Mouse (Mus musculus): ENCODE data around the gene Cdcp1.

Gene Cdcp1

DNA sequence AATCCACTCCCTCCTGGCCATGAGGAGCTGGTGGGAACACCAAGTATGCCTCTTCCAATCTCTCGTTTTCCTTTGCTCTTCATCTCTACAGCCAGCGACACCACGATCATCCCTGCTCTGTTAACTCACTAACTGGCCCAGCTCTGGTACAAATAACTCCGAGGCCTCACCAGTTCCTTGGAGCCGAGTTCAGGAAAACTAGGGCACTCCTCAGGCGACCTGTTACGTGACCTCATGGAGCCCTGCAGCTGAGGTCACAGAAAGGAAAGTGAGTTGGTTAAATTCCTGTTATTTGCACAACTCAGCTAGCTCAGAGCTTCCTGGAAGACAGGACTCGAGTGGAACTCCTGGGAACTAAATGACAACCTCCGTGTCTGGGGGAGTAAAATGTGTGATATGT lies 2.5 kb downstream of the Cdcp1 start:
- no peak for DNase-seq (ENCODE audit: low spot score in 2 of 2)

- DNase-seq (ENCODE audit: low spot score in 2 of 2), result no peak
Observed at GRCm38 (mm10) chr9:123207895-123208294, 7.9 kb downstream of the Cdcp1 start.

GRCm38 (mm10) chr9:123206948-123207347 lies 8.9 kb downstream of the Cdcp1 start:
- DNase-seq (ENCODE audit: low spot score in 2 of 2), result no peak

DNA sequence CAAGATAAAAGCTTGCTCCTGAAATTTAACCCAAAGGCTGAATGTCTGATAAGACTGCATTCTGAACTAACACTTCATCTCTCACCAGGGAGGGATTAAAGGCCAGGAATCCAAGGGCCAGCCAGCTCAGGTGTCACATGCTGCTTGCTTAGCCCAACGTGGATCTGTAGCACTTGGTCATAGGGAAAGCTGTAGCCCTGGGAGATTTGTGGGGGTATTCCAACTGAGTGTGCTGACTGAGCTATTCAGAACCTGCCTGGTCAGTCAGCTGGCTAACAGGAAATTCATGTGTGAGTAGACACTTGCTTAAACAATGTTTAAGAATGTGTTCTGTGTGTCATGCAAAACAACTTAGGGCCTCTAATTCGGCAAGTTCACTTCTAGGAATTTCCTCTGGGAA lies 9.3 kb downstream of the Cdcp1 start:
- no peak for DNase-seq (ENCODE audit: low spot score in 2 of 2)

- no peak for DNase-seq (ENCODE audit: low spot score in 2 of 2)
Observed at GRCm38 (mm10) chr9:123200116-123200515, 15.7 kb downstream of the Cdcp1 start.

- DNase-seq (ENCODE audit: low spot score in 2 of 2), result no peak
Observed at GRCm38 (mm10) chr9:123188271-123188670, 27.6 kb downstream of the Cdcp1 start.

DNA sequence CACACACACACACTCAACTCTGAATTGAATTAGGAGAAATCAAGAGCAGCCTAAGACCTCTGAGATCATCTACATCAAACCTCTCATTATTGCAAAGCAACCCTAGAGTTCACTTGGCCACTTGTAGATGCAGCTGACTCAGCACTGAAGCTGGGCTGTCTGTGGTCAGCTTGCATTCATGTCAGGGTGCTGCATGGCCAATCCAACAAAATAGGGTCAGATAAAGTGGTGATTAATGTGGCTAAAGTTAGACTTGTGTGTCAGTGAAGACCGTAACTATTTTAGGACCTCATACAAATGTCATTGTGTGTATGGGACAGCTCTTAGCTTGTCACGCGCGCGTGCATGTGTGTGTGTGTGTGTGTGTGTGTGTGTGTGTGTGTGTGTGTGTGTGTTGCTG lies 28.2 kb downstream of the Cdcp1 start:
- no peak for DNase-seq (ENCODE audit: low spot score in 2 of 2)

DNA sequence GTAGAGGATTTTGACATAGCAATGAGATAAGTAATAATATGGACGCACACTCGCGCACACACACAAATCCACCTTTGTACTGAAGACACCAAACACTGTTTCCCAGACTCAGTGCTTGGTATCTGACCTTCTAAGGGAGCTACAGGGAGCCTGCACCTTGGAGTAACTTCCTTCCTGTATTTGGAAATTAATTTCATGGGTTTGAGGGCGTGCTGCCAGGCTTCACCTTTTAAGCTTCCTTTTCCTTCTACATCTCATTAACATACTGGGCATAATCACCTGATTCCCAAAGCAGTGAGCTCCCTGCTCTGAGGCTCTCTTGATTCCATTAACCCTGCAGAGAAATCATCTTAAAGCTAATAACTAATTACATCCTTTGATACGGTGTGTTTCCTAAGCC lies 29.7 kb downstream of the Cdcp1 start:
- no peak for DNase-seq (ENCODE audit: low spot score in 2 of 2)

DNA sequence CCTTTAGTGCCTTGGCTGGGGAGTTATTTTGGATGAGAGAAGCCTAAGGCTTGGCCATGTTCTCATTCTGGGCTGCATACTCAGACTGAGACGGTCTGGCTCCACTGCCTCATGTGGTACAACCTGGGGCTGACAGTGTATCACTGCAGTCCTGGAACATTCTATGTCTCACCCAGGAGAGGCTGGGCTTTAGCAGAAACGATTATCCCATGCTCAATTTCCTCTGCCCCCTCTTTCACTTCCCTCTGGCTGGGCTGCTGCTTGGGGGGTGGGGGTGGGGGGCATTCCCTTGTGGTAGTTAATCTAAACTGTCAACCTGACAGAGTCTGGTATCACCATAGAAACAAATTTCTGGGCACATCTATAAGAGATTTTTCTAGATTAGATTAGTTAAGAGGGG lies 30.3 kb downstream of the Cdcp1 start:
- DNase-seq (ENCODE audit: low spot score in 2 of 2), result no peak

DNA sequence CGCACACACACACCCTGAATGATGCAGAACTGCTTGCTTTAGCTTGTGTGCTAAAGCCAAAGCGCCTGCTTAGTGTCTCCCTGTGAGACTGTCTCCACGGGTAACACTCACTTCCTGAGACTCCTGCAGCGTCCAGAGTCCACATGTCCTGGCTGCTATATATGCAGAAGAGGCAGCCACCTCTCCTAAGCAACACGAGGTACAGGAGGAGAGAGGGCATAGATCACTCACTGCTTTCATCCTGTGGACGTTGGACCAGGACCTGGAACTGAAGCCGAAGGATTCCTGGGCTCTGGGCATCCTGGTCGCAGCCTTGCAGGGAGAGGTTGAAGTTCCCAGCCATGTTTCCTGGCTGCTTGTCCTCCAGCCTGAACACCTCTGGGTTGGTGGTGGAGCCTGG lies 32.6 kb downstream of the Cdcp1 start:
- DNase-seq (ENCODE audit: low spot score in 2 of 2), result no peak

- no peak for DNase-seq (ENCODE audit: low spot score in 2 of 2)
Observed at GRCm38 (mm10) chr9:123180003-123180402, 35.8 kb downstream of the Cdcp1 start.

- DNase-seq (ENCODE audit: low spot score in 2 of 2), result no peak
Observed at GRCm38 (mm10) chr9:123177380-123178048, 38.3 kb downstream of the Cdcp1 start.

DNA sequence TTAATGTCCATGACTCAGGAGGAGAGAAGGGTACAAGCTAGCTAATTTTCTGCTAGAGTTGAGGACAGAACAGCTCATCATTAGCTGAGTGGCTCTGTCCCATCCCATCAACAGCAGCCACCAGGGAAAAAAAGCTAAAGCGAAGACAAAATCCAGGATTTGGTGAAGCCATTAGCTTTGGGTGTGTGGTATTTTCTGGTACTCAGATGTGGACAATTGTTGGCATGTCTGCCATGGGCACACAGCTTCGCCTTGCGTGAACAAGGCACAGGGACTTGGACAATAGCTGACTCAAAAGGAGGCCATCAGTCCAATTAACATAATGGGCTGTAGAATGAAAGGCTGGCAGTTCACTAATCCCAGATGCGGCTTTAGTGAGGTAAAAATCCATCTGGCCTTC lies 41.5 kb downstream of the Cdcp1 start:
- no peak for DNase-seq (ENCODE audit: low spot score in 2 of 2)

GRCm38 (mm10) chr9:123173760-123174159 lies 42.1 kb downstream of the Cdcp1 start:
- no peak for DNase-seq (ENCODE audit: low spot score in 2 of 2)

DNA sequence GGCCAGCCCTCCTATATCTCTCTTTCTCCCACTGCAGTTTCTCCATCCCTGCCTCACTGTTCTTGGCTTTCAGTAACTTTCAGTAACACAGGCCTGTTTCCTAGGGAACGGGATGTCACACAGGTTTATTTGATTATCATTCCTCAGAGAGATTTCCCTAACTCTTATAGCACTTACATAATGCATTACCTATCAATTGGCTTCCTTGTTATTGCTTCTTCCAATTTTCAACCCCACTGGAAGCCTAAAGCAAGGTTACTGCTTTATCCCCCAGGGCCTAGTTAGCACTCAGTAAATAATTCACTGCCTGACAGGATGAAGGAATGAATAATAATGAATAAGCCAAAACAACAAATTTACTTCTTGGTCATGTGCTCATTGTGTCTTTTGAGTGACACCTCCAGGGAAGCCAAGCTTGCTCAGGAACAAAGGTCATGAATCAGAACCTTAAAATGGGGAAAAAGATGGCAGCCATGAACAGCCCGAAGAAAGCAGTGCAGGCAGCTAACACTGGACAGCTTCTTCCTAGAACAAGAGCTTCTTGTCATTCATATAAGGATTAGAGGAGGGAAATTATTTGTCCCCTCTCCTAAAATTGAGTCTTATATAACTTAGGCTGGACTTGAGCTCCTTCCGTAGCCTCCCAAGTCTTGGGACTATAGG lies 49.9 kb downstream of the Cdcp1 start:
- no peak for DNase-seq (ENCODE audit: low spot score in 2 of 2)

- no peak for DNase-seq (ENCODE audit: low spot score in 2 of 2)
Observed at GRCm38 (mm10) chr9:123162985-123163694, 52.7 kb downstream of the Cdcp1 start.

- no peak for DNase-seq (ENCODE audit: low spot score in 2 of 2)
Observed at GRCm38 (mm10) chr9:123161792-123162191, 54.0 kb downstream of the Cdcp1 start.

DNA sequence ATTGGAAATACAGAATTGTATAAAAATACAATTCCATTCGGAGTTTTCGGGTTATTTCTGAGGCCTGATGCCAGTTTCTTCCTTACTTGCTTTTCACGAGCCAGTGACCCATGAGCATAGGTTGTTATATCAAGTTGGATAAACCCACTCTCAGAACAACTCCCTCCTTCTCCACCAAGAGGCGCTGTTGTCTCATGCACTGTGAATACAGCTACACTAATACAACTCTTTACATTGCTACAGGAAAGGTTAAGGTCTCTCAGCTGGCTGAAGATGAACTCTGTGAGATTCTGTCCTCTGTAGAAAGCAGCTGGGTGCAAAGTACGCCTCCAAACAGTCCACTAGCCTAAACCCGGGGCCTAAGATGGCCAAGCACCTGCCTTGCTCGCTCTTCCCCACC lies 56.5 kb downstream of the Cdcp1 start:
- DNase-seq (ENCODE audit: low spot score in 2 of 2), result peak in 1 of 2 experiments; percentile 81

- DNase-seq (ENCODE audit: low spot score in 2 of 2), result peak in 1 of 2 experiments; percentile 47
Observed at GRCm38 (mm10) chr9:123158125-123158836, 57.6 kb downstream of the Cdcp1 start.

GRCm38 (mm10) chr9:123157699-123158098 lies 58.1 kb downstream of the Cdcp1 start:
- no peak for DNase-seq (ENCODE audit: low spot score in 2 of 2)

DNA sequence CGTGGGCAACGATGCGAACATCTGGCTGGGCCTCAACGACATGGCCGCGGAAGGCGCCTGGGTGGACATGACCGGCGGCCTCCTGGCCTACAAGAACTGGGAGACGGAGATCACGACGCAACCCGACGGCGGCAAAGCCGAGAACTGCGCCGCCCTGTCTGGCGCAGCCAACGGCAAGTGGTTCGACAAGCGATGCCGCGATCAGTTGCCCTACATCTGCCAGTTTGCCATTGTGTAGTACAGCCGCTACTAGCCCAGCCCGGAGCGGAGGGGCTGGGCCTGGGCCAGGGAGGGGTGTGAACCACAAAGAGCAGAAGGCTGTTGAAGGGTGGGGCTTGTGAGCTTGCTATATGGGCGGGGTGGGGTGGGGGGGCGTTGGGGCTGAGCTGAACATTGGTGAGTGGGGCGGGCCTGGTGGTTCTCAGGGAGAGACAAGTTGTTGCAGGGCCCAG lies 58.9 kb downstream of the Cdcp1 start:
- no peak for DNase-seq (ENCODE audit: low spot score in 2 of 2)

DNA sequence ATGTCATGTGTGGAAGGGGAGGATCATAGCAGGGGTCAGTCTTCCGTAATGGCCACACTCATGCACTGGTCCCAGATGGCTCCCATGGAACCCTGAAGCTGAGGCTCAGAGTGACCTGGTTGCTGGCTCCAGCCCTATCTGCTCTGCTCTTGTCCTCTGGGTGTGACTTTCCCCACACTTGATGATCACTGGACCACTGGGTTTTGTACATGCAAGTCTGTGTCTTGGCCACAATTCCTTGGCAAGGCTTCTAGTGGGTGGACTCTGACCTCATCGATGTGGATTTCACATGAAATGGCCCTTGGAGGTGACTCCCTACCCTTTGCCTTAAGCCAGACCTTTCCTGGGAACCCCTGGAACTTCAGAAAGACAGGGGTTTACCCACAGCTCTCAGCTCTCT lies 62.7 kb downstream of the Cdcp1 start:
- no peak for DNase-seq (ENCODE audit: low spot score in 2 of 2)

Measured in left cerebral cortex, adult 9 months (tissue).